Mouse (Mus musculus): Measurements from ENCODE around the gene Stc2.

The Stc2 gene

GRCm38 (mm10) chr11:31366827-31367226 is 3.0 kb downstream of the Stc2 start:
- DNase-seq (ENCODE audit: extremely low spot score, low read depth, low spot score) = no peak

DNA sequence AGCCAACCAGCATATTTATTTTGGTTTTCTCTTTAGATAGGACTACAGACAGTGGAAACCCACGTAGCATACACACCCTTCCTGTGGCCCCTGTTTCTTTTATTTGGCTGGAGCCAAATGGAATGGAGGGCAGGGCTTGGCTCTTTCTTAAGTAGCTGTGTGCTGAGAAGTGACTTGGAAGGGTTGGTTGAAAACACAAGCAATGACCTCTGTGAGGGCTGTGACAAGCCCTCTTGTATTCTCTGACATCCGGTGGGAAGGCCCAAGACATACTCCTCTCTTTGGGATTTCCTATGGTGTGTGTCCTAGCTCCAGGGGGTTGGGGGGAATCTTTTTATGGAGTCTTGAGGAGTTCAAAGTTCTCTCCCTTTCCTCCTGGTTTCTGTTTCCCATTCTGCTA is 3.5 kb downstream of the Stc2 start:
- DNase-seq (ENCODE audit: extremely low spot score, low read depth, low spot score) = no peak

- no peak for DNase-seq (ENCODE audit: extremely low spot score, low read depth, low spot score)
Measured at GRCm38 (mm10) chr11:31365981-31366380, 3.9 kb downstream of the Stc2 start.

GRCm38 (mm10) chr11:31365280-31365679 is 4.6 kb downstream of the Stc2 start:
- DNase-seq (ENCODE audit: extremely low spot score, low read depth, low spot score) = no peak

DNA sequence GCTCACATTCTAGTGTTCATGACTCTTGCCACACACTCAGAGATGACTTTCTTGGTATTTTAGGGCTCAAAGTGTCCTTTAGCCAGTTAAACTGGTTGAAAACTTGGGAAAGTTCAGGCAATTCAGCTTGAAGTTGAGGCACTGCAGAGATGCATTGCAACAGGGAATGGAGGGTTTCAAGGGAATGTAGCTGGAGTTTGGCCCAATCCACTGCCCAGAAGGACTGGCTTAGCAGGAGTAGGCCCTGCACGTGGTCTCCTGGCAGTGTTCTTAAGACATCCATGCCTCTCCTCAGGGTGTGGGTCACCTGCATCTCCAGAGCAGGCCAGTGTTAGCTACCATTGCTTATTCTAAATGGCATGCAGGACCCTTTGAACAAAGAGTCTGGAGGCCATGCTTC is 7.0 kb downstream of the Stc2 start:
- DNase-seq (ENCODE audit: extremely low spot score, low read depth, low spot score) = no peak

DNA sequence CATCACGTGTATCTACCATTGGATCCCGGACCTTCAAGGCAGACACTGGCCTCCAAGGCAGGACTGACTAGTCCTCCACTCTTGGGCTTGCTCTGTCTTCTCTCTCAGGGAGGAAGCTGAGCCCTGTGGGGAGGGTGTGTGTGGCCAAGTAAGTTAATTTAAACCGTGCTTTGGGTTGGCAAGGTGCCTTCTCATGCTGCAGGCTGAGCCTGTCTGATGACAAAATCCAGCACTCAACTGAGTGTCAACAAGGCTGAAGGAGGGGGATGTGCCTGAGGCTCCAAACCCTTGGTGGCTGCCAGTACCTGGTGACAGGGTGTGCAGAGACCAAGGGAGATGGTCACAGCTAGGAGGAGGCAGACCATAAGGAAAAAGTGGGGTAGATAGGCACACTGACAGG is 7.5 kb downstream of the Stc2 start:
- DNase-seq (ENCODE audit: extremely low spot score, low read depth, low spot score) = no peak

DNA sequence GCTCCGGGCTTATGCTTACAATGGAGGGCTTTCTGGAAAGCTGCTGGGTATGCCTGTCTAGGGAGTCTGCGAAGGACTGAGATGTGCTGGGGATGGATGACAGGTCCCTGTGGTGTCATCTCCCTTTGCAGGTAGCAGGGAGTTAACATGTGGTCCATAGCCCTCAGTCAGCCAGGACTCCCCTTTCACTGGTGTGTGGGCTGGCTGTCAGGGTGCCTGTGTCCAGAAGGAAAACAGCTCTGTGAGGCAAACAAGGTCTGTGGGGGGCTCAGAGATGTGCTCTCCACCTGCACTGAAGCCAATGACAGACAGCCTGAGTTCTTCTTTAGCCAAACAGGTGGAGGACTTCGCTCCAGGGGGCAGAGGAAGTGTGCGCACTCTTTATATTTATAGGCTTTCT is 8.8 kb downstream of the Stc2 start:
- no peak for DNase-seq (ENCODE audit: extremely low spot score, low read depth, low spot score)

DNA sequence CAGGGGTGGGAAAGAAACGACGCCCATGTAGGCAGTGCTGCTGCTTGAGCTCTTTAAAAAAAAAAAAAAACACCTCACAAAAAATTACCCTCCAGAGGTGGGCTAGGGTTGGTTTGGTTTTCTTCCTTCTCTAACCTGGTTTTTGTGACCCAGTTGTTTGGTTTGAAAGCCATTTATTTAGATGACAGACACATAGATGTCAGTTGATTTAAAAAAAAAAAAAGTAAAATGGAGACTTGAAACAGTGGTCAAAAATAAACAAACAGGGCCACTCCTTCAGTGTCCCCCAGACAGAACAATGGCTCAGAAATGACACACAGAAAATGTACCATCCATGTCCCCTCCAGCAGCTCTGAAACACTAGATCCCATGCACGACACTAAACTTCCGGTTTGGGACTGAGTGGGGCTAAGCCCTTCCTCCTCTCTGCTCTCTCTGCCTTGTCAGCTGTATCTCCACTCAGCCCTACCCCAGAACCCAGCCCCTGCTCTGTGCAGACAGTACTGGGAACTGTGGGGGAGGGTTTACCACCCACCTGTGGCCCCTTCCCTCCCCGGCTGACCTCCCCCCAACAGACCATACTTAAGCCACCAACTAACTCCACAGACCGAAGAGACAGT is 10.5 kb downstream of the Stc2 start:
- no peak for DNase-seq (ENCODE audit: extremely low spot score, low read depth, low spot score)

GRCm38 (mm10) chr11:31358453-31358852 is 11.4 kb downstream of the Stc2 start:
- DNase-seq (ENCODE audit: extremely low spot score, low read depth, low spot score) = no peak

DNA sequence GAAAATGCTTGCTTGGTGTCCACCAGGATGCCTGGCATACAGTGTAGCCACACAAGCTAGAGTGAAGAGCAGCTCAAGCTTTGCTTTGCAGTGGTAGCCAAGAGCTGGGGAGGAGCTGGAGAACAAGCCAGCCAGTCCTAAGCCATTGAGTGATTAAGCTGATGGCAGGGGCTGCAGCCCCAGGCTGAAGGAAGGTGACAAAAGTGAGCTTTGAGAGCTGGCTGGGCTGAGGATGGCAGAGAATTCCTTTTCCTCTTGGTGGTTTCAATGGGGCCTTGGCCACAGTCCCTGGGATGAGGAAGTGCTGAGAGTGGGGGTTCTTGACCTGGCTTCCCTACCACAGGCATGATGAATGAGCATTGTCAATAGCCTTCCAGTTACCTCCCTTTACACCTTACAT is 13.0 kb downstream of the Stc2 start:
- no peak for DNase-seq (ENCODE audit: extremely low spot score, low read depth, low spot score)

DNA sequence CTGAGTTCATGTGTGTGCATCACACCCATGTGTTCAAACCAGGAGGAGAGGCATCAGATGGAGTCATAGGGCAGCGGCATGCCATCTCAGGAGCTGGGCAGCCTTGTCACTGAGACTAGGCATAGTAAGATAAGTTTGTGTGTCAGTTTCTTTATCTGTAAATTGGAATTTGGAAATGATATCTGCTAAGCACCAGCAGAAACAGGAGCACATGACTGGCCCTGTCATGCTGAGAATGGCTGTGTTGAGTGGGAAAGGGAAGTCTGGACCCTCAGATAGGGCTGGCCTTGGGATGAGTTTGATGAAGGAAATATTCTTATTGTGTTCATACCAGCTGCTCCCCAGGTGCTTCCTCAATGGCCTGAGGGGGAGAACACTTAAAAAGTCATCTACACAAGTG is 14.1 kb downstream of the Stc2 start:
- no peak for DNase-seq (ENCODE audit: extremely low spot score, low read depth, low spot score)

DNA sequence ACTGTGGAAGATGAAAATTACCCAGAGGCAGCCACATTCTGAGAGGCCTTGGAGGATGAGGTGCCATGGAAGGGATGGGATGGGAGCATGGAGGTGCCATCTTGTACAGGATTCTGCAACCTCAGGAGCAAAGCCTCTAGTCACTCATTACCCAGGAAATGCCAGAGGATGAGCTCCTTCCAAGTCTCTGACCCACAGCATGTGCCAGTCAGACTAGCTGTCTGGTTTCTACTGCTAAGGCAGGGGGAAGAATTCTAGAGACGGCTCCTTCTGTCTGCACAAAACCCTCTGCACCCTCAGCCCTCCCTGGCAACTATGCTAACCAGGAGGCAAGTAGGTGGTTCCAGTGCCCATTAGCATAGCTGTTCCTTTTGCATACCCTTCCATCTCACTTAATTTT is 15.4 kb downstream of the Stc2 start:
- DNase-seq (ENCODE audit: extremely low spot score, low read depth, low spot score) = no peak
